Mouse (Mus musculus) gastrocnemius, adult 18-20 months (tissue): Measurements from ENCODE around the gene Glb1. TPM values are rescaled to one million over a fixed set of nuclear protein-coding genes. Genes with fewer than 3 reads are reported as not detected.
"Not testable (repeated sequence)": the region's sequence is repeated elsewhere in the genome, so short reads cannot be mapped to it uniquely, and the experiment has no call there.

ENCODE experiments used
- DNase-seq: peaks from one replicate; pipeline ENCODE4 v3.0.0; 2021; ENCODE audit warnings: low spot score
- long read RNA-seq, 2 experiments: library from polyadenylated mRNA; stranded (forward); transcript quantifications; one replicate each; pipeline ENCODE4 v2.0.0; 2021
- total RNA-seq, 2 experiments: library from RNA; stranded (reverse); gene quantifications; 2 replicates each; pipeline ENCODE4 v1.2.3; 2021

Glb1 gene
- total RNA-seq, result 1 to 10 TPM; 2.8 to 3.5 TPM
- long read RNA-seq, experiment 1, partial matches to known transcripts, result 1 of 4 reads
- long read RNA-seq, experiment 1, other reads (novel, unspliced or antisense), result 1 of 4 reads
- long read RNA-seq, experiment 2, partial matches to known transcripts, result 2 of 6 reads
- long read RNA-seq, experiment 2, other reads (novel, unspliced or antisense), result 3 of 6 reads

DNA sequence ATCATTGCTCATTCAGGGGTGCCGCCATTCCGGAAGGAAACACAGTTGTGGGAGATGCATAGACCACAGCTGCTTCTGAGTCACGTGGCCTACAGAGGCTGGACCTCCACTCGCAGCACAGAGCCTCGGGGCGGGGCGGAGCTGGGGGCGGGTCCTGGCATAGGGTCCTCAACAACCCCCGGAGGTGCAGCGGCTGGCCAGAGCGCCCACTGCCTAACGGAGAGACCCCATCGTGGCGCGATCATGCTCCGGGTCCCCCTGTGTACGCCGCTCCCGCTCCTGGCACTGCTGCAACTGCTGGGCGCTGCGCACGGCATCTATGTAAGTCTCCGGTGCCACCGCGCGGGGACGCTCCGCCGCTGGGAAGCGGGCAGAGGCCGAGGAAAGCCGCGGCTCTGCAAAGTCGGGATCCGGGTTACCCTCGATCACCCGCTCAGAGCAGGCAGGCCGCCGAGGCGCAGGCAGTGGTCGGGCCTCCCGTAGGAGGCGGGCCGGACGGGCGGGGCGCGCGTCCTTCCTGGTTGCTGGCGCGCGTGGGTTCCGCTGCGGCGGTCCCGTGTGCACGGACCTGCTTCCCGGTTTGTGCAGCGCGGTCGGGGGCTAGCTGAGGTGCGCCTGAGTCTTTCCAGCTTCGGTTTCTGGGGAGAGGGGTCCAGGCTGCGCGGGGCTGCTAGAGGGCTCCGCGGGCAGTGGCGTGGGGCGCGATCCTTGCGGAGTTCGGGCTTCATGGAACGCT is at the start of gene Glb1, which contains the start of gene Tmppe:
Gene Glb1 (plus strand): TSS at position 128 of the 736 bp plus-strand sequence.
Gene Tmppe (plus strand): TSS at position 157 of the 736 bp plus-strand sequence.
- peak; percentile 70 for DNase-seq

DNA sequence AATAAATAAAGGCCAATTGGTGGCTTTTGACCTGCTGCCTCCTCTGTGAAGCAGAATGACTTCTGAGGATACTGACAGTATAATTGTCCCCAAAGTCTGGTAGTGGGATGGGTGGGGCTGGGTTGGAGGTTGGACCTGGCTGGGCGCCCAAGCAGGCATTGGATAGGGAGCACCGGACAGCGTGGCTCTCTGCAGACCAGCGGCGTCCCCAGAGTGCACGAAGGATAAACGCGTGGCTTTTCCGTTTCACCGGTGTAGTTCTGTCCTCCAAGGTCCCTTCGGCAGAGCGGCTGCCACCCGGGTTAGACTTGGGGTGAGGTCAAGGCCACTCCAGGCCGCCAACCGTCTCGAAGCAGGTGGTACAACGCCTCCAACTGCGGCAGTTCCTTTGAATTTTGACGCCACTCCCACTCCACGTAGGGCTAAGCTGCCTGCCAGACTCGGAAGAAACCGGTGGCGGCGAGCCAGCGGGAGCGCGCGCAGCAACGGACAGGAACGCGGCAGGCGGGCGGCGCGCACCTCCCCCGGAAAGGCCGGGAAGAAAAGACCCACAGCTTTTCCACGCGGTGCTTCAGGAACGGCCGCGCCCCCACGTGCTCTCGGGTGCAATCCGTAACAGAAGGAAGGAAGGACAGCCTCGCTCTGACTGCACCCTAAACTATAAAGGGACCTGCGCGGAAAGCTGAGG is 32.9 kb upstream of the Glb1 start:
- peak; percentile 67 for DNase-seq

DNA sequence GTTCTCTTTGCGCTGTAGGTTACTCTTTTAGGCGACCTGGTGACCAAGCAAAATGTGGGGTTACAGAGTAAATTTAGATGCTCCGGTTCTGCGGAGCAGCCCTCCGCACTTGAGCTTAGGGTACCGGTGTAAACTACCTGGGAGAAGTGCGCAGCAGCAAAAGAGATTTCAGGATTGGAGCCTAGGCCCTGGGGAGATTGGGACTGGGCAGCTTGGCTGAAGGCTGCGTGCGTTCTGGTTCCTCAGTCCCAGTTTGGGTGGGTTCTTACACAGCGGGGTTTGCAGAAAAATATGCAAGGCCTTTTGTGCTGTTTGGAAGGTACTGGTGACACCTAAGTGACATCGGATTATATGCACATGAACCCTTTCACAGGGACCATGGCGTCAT is 32.4 kb upstream of the Glb1 start:
- DNase-seq, result no peak

DNA sequence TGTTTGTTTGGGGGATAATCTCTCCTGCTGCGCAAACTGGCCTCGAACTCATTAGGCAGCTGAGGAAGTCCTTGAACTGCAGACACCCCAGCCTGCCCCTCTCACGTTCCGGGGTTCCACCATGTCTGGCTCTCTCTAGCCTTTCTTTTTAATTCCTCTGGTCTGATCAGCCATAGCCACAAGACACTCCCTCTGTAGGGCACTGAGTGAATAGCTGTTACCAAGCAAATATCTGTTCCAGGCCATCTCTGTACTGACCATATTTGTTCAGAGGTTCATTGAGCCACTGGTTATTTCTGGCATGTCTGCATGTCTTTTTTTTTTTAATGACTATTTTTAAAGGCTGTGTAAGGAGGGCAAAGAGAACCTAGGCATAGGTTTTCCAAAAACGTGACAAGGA is 31.5 kb upstream of the Glb1 start:
- not testable (repeated sequence) for DNase-seq

DNA sequence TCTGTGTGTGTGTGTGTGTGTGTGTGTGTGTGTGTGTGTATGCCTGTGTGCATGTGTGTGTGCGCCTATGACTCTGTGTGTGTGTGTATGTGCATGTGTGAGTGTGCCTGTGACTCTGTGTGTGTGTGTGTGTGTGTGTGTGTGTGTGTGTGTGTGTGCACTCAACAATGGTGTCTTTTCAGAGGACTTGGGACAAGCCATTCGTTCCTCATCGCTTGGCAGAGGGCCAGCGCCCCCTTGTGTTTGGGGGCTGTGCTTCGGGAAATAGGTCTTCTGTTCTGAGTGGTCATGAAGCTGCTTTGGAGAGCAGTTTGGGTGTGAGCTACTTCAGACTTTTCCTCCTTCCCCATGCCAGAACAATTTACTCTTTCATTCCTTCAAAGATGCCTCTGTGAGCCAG is 29.2 kb upstream of the Glb1 start:
- DNase-seq, result not testable (repeated sequence)

DNA sequence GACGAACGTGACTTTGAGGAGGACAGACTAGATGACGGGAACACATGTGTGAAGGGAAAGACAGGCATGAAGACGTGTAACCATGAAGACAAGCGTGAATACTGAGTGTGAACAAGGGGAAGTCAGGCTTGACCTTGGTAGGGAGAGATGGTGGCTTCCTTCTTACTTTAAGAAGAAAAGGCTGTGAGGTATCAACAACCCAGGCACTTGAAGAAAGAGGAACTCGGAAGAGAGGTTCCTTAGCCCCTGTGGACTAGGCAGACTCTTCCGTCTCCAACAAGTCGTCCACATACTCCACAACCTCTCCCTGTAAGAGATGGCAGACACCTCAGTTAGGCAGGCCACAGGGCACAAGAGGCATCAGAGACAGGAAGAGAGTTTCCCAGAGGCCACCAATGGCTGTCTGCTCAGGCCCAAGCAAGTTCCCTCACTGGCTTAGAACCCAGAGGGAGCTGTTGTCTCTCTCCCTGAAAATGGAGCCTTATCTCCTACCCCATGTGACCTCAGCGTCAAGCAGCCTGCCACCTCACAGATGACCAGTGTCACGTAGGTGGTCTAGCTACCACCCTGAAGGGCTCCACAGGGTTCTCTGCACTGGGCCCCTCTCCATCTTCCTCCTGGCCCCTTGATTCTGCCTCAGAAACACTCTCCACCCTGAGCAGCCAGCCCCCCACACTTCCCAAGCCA is 25.5 kb upstream of the Glb1 start:
- DNase-seq, result no peak

DNA sequence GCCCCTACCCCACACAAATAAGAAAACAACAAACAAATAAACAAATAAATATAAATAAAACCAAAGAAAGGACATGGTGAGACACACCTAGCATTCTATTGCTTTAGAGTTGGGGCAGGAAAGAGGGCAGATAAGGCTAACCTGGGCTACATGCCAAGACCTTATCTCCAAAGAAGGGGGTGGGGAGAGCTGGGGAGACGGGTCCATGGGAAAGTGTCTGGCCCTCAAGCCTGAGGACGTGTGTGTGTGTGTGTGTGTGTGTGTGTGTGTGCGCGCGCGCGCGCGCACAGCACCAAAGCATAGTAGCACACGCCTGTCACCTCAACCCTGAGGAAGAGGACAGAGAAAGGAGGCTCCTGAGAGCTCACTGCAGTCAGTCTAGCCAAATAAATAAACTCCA is 23.7 kb upstream of the Glb1 start:
- no peak for DNase-seq

DNA sequence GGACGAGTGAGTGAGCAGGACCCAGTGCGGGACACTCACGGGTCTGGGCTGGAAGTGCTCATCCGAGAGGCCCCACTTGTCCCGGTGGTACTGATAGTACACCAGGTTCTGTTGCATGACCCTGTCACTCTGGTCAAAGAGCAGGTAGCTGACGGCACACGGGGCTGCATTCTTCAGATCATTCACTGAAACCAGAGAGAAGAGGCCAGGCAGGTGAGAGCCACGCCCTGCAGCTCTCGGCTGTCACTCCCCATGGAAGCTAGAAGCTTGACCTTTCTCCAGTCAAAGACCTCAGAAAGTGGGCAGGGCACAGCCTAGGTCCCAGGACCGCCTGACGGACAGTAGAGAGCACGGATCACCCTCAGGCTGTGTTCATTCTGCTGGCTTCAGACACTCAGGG is 21.0 kb upstream of the Glb1 start:
- DNase-seq, result no peak

DNA sequence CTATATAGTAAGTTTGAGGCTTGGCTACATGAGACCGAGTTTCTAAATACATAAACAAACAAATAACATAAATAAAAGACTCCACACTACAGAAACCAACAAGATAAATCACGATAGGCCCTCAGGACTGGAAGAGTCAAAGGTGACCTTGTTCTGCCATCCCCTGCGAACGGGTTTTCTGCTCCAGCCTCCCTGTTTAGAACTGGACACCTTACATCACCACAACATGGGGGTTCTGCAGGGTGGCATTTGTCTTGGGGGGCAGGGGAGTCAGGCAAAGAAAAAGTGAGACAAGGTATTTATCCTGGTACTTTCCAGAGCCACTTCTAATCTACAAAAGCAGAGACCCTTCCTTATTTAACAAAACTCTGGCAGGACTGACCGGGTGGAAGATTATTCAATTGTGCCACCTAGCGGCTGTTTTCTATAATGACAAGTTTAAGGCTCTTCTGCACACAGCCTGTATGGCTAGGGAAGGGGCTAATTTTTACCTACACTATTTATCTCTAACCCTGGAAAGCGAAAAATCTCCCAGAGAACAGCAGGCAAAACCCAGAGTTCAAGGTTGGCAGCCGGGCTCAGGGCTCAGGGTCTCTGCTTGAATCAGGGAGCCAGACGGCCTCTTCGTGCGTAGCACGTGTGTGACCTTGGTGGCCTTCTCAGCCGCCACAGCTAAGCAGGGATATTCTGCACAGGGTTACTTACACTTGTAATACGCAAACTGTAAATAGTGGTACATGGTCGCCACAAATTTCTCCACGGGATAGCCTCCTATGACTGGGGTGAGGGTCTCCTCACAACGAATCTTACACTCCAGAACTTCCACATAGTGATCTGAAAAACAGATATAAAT is 19.8 kb upstream of the Glb1 start:
- DNase-seq, result peak; percentile 39

DNA sequence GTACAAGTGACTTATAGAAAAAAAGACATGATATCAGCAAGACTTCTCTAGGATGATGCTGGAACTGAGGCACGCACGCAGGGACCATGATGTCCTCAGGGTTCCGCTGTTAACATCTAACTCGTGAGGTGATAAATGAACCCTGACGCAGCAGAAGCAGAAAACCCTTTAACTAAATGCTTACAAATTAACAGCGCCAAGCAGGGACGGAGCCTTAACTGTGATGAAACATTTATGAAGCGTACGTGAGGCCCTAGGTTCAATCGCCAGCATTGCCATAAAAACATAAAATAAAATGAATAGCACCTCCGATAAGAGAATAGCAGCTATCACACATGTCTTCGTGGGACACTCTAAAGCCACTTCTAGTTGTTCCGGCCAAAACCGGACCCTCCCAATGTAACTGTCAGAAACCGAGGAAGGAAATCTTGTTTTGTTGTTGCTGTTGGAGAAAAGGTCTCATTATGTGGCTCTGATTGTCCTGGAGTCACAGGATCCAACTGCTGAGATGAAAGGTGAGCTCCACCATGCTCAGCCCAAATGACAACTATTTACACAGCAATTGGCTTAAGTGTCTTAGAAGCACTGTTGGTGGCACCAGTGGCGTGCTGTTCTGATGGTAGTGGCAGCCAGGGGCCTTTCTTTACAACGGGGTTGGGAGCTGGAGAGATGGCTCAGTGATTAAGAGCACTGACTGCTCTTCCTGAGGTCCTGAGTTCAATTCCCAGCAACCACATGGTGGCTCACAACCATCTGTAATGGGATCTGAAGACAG is 17.8 kb upstream of the Glb1 start:
- DNase-seq, result no peak

DNA sequence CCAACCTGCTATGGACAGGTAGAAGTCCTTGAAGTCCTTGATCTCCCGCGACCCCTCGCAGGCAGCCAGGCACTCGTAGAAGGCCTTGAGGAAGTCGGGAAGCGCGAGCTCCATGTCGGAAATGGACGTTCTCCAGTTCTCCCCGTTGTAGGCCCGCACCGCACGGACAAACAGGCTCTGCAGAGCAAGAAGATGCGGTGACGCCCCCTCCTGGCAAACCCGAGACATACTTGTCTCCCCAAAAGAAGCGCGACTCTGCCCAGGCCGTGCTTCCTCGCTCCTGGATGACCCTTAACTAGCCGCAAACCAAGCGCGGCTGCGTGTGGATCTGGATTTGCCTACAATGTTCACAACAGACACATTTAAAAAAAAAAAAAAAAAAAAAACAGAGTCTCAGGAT is 16.2 kb upstream of the Glb1 start:
- DNase-seq, result no peak

DNA sequence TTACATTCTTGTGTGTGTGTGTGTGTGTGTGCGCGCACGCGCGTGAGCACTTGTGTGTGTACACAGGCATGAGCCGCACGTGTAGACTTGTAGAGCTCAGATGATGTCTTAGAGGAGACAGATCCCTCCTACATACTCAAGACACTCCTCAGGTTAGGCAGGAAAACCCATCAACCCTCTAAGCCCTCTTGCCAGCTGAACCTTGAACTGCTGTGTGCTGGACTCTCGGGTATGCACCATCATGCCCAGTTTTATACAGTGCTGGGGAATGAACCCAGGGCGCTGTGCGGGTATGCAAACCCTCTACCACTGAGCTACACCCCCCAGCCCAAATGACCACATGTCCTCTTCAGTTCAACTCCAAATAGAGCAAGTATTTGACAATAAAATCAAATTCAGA is 15.7 kb upstream of the Glb1 start:
- no peak for DNase-seq

DNA sequence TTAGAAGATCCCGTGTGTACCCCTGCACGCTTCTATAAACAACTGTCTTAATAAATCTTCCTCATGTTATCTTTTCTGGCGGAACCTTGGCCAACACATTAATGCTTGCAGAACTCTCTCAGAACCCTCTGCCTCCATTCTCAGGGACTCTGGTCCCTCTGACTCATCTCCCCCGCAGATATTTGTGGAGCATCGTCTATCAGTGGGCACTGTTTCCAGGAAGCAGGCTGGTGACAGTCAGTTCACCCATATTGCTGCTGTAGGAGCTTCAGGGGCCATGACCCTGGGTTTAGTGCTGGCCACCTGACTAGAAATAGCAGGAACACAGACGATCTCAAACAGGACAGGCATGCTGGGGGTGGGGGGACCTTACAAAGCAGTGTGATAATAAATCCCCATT is 13.8 kb upstream of the Glb1 start:
- no peak for DNase-seq

DNA sequence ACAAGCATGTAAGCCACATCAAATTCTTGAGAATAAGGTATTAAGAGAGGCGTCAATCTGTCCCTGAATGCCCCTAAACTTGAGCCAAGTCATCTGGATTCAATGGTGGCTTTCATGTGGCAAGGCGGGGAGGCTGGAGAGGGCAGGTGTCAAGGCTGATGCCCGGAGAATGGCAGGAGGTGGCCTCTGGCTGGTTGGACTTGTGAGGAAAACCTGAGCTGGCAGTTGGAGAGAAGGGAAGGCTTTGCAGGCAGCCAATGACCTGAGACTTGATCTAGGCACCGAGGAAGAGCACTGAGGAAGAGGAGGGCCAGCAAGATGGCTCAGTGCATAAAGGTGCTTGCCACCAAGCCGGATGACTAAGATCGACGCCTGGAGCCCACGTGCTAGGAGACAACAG is 12.6 kb upstream of the Glb1 start:
- DNase-seq, result no peak

DNA sequence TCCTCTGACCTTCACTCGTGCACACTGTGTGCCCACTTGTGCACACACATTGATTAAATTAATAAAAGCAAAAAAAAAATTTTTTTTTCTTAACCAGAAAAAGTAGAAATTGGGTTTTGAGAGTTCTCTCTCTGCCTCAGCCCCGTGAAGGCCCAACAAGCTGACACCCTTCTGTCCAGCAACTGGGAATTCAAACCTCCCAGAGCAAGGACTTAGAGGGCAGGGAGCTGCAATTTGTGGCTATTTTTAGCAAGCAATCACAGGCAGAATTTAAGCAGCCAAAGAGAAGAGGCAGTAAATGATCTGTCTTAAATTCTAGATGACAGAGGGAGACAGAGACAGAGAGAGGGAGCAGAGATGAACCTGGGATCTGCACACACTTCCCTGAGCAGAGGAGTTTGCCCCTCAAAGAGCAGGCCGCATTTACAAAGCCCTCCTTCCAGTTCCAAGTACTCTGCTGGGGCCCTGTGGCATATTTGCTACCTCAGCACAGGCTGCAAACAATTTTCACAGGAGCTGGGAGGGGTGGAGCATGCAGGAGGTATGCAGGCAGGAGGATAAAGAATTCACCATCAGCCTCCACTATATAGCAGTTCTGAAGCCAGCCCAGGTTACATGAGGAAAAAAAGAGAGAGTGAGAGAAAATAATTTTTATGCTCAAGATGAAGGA is 12.0 kb upstream of the Glb1 start:
- peak; percentile 15 for DNase-seq

DNA sequence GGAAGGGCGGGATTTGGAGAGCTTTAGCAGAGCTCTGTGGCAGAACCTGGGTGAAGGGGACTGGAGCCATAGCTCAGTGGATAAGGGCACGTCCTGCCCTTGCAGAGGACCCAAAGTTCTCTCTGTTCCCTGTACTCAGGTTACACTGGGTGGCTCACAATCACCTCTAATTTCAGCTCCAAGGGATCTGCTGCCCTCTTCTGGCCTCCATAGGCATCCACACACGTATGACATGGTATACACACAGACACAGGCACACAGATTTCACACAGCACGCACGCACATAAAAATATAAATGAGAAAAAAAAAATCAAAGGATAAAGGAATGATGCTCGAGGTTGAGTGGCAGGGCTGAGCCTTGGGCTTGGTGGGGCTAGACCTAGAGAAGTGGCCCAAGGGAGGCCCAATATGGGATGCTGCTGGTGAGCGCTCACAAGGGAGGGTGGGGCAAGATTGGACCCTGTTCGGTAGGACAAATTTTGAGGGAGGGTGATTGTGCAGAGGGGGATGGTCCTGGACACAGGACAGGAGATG is 11.4 kb upstream of the Glb1 start:
- no peak for DNase-seq

DNA sequence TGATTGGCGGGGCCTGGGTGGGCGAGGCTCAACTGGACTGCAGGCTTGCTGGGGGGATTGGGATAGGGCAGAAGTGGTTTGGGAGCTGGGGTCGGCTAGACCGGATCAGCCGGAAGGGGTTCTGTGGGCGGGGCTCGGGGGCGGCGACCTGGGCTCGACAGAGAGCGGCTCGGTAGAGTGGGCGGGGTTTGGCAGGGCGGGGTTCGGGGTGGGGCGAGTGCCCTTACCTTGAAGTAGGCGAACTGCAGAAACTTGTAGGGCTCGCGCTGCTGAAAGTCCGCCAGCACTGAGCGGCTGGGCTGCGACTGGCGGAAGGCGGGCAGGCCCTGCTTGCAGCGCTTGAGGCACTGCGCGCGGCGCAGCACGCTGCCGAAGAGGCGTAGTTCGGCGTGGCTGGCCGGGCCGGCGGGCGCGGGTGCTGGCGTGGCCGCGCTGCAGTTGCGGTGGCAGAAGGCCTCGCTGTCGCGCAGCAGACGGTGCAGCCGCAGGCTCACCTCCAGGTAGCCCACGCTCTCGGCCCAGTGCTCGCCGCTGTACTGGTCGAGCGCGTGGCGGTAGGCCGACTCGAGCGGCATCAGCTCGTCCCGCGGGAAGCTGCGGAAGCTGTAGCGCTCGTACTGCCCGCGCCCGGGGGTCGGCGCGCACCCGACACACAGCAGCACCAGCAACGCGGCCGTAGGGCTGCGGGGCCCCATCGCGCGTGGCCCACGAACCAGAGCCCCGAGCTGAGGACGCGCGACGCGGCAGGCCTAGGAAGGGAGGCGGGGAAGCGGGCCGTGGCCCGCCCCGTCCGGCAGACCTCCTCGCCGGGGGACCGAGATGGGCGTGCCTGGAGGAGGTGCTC is 10.7 kb upstream of the Glb1 start, which contains the start of gene Crtap:
Gene Crtap (minus strand): TSS at position 771 of the 844 bp plus-strand sequence.
- peak; percentile 49 for DNase-seq

DNA sequence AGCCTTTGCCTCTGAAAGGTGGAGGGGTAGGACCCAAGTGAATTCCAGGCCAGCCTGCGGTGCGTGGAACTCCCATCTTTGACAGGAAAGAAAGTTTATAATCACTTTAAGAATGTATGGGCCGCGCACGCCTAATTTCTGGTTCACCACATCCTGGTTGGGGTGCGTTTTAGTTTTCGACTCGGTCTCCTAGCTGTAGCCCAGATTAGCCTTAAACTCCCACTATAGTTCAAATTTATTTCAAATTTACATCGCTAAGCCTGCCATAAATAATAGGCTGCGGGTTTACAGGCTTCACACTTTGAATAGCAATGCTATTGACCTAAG is 10.2 kb upstream of the Glb1 start:
- no peak for DNase-seq

DNA sequence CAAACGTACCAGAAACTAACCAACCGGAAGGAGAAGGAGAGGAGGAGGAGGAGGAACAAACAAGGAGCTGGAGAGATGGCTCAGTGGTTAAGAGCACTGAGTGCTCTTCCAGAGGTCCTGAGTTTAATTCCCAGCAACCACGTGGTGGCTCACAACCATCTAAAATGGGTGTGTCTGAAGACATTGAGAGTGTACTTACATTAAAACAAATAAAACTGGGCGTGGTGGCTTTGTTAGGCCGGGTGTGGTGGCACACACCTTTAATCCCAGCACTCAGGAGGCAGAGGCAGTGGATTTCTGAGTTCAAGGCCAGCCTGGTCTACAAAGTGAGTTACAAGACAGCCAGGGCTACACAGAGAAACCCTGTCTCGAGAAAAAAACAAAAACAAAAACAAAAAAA is 6.7 kb upstream of the Glb1 start:
- DNase-seq, result not testable (repeated sequence)
